Mouse (Mus musculus) B cell, adult 62 days (primary cell): ENCODE measurements around the gene Ywhab. TPM values are rescaled to one million over a fixed set of nuclear protein-coding genes. Genes with fewer than 3 reads are reported as not detected.

Experiments
- total RNA-seq: library from RNA; stranded (reverse); gene quantifications from 4 replicates; pipeline ENCODE4 v1.2.4, GENCODE M21; 2023

Gene Ywhab
- 90.8 to 97.9 TPM (median 94.7 TPM) in 4 replicates for total RNA-seq

DNA sequence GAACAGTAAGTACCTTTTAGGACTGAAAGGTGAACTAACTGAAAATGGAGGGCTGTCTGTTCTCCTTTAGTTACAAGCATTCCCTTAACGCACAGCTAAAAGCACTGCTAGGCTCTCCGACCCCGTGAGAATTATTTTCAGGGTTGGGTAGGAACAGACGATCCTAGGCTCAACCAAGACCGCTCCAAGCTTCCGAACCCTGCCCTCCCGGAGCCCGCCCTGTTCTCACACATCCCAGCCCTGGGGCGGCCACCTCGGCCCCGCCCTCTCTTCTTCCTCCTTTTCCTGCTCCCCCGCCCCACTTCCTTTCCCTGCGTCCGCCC lies at the start of gene Ywhab:
TSS of gene Ywhab (plus strand) at position 307 of the 323 bp plus-strand sequence.

DNA sequence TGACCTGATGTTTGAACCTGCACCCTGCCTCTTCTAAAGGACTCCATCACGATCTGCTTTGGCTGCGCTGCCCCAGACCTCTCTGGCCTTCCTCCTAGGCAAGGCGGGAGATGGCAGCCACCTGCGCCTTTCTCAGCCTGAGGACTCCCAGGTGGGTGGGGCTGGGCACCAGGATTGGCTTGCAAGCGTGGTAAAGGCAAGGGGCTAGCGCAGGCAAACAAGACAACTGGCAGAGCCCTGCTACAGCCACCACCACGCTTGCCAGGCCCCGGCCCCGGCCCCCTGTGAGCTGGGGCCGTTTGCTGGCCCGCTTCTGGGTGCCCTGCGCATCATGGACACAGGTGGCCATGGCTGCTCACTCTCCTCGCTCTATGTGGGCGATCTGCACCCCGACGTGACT lies 30.4 kb downstream of the Ywhab start, which contains the start of gene Pabpc1l:
TSS of gene Pabpc1l (plus strand) at position 301 of the 400 bp plus-strand sequence.

Other genes with a start within 250 kb of the Ywhab start
- 1.9 to 4.2 TPM (median 2.8 TPM) in 4 replicates for gene Ada, start 244.7 kb upstream of the Ywhab start, total RNA-seq
- gene Ccn5, start 174.1 kb upstream of the Ywhab start, total RNA-seq, result not detected in 4 replicates
- gene Kcnk15, start 141.3 kb upstream of the Ywhab start, total RNA-seq, result not detected in 4 replicates
- gene Rims4, start 76.3 kb upstream of the Ywhab start, total RNA-seq, result not detected in 4 replicates
- 2.1 to 5.3 TPM (median 4.1 TPM) in 4 replicates for gene Pabpc1l, start 30.5 kb downstream of the Ywhab start, total RNA-seq
- 229 to 235 TPM (median 230 TPM) in 4 replicates for gene Stk4, start 75.4 kb downstream of the Ywhab start, total RNA-seq
- 69.8 to 74.2 TPM (median 71.3 TPM) in 4 replicates for gene Tomm34, start 76.2 kb downstream of the Ywhab start, total RNA-seq
- gene Kcns1, start 176.2 kb downstream of the Ywhab start, total RNA-seq, result not detected in 4 replicates
- not detected in 4 replicates for gene Wfdc5, start 187.8 kb downstream of the Ywhab start, total RNA-seq
- not detected in 4 replicates for gene Wfdc12, start 195.6 kb downstream of the Ywhab start, total RNA-seq
- gene Wfdc15a, start 205.2 kb downstream of the Ywhab start, total RNA-seq, result not detected in 4 replicates
- gene Wfdc15b, start 226.7 kb downstream of the Ywhab start, total RNA-seq, result not detected in 4 replicates
- gene Svs2, start 243.5 kb downstream of the Ywhab start, total RNA-seq, result not detected in 4 replicates